Mouse (Mus musculus) neural tube, embryonic 13.5 days (tissue): ENCODE data around the gene Pcbp2. TPM values are rescaled to one million over a fixed set of nuclear protein-coding genes. Genes with fewer than 3 reads are reported as not detected.

Experiments
- ATAC-seq: fragments of 200-750 bp; cut with Nextera tagmentation; 2 replicates; pipeline ENCODE4 v1.8.0; 2017; ENCODE audit warnings: low read depth, mild to moderate bottlenecking, moderate TSS enrichment, moderate library complexity
- H3K27ac ChIP-seq: fragments of 300-500 bp; sonication (generic); replicated peaks from 2 replicates; pipeline ENCODE4 v1.5.1; 2015; ENCODE audit warnings: moderate library complexity, mild to moderate bottlenecking, inconsistent platforms
- H3K27me3 ChIP-seq: fragments of 300-500 bp; sonication (generic); 2 replicates; pipeline ENCODE4 v1.6.1; 2015; ENCODE audit warnings: mild to moderate bottlenecking, inconsistent platforms
- H3K36me3 ChIP-seq: fragments of 300-500 bp; sonication (generic); 2 replicates; pipeline ENCODE4 v1.6.1; 2015; ENCODE audit warnings: mild to moderate bottlenecking, inconsistent platforms
- H3K4me1 ChIP-seq: fragments of 300-500 bp; sonication (generic); replicated peaks from 2 replicates; pipeline ENCODE4 v1.6.1; 2015; ENCODE audit warnings: inconsistent platforms
- H3K4me2 ChIP-seq: fragments of 300-500 bp; sonication (generic); 2 replicates; pipeline ENCODE4 v1.6.1; 2015; ENCODE audit warnings: inconsistent platforms, mild to moderate bottlenecking, moderate library complexity
- H3K4me3 ChIP-seq: fragments of 300-500 bp; sonication (generic); 2 replicates; pipeline ENCODE4 v1.5.1; 2015; ENCODE audit warnings: mild to moderate bottlenecking, inconsistent platforms
- H3K9ac ChIP-seq: fragments of 300-500 bp; sonication (generic); 2 replicates; pipeline ENCODE4 v1.6.1; 2015; ENCODE audit warnings: moderate library complexity, mild to moderate bottlenecking, inconsistent platforms
- H3K9me3 ChIP-seq: fragments of 300-500 bp; sonication (generic); 2 replicates; pipeline ENCODE4 v1.6.1; 2016; ENCODE audit warnings: inconsistent platforms
- WGBS: fragments of 180-500 bp; shearing (Covaris S2); methylation state at CpG from one replicate; pipeline ENCODE4 v1.1.7; 2015; 5-methylcytosine and 5-hydroxymethylcytosine counted together
- polyA plus RNA-seq: library from polyadenylated mRNA; unstranded; fragments of >200 nt; fragmentation: Nextera tagmentation; extraction: Ambion mirVana; gene quantifications from 2 replicates; pipeline ENCODE4 v1.2.1, GENCODE M21; 2015

The Pcbp2 gene
- polyA plus RNA-seq = 137 and 142 TPM in 2 replicates

- ATAC-seq = peak; percentile 99
- H3K4me3 ChIP-seq = peak within 1 kb of the TSS; percentile 74
- H3K4me2 ChIP-seq = peak within 1 kb of the TSS; percentile 73
- peaks cover 4% of the 10 kb centered on the region; the same call in 1 of the 2 replicates for H3K9me3 ChIP-seq
- peaks cover 20% of the 10 kb centered on the region for H3K4me1 ChIP-seq
- peaks cover 21% of the 10 kb centered on the region for H3K36me3 ChIP-seq
- 1% methylated on average over 31 of the region's 40 CpGs for WGBS
- no peaks in the 10 kb centered on the region for H3K27me3 ChIP-seq
- peak within 1 kb of the TSS; percentile 95 for H3K27ac ChIP-seq
- H3K9ac ChIP-seq = peak within 1 kb of the TSS; percentile 88
Measured at GRCm38 (mm10) chr15:102470183-102470604, at the start of gene Pcbp2. Gene Pcbp2 (plus strand): TSS chr15:102470539.

- Histone ChIP-seq H3K4me3 (no peak overlapping the region), H3K4me2 (no peak overlapping the region), H3K4me1 (0 out of 2 replicates have a peak, but pooled peaks cover 3% of the 10 kb centered on the region), H3K27me3 (no peaks in the 10 kb centered on the region), H3K9ac (no peak overlapping the region), H3K9me3 (no peaks in the 10 kb centered on the region), H3K36me3 (peaks cover 36% of the 10 kb centered on the region), H3K27ac (no peak overlapping the region)
- 72% methylated on average over 1 of the region's 1 CpGs for WGBS
- no peak for ATAC-seq
Measured at GRCm38 (mm10) chr15:102420986-102421385, 49.4 kb upstream of the Pcbp2 start.

- Histone ChIP-seq H3K4me3 (no peak overlapping the region), H3K9me3 (no peaks in the 10 kb centered on the region), H3K4me2 (no peak overlapping the region), H3K4me1 (0 out of 2 replicates have a peak, but pooled peaks cover 3% of the 10 kb centered on the region), H3K9ac (no peak overlapping the region), H3K27ac (no peak overlapping the region), H3K27me3 (no peaks in the 10 kb centered on the region), H3K36me3 (peaks cover 40% of the 10 kb centered on the region)
- 61% methylated on average over 3 of the region's 3 CpGs for WGBS
- no peak for ATAC-seq
Measured at GRCm38 (mm10) chr15:102421437-102421836, 48.9 kb upstream of the Pcbp2 start.

- Histone ChIP-seq H3K4me3 (no peak overlapping the region), H3K27me3 (no peaks in the 10 kb centered on the region), H3K4me1 (no peaks in the 10 kb centered on the region), H3K9ac (no peak overlapping the region), H3K36me3 (peaks cover 53% of the 10 kb centered on the region), H3K27ac (no peak overlapping the region), H3K4me2 (no peak overlapping the region), H3K9me3 (no peaks in the 10 kb centered on the region)
- ATAC-seq = no peak
- 92% methylated on average over 2 of the region's 2 CpGs for WGBS
Measured at GRCm38 (mm10) chr15:102423602-102424240, 46.6 kb upstream of the Pcbp2 start.

- Histone ChIP-seq H3K4me3 (no peak overlapping the region), H3K4me1 (no peaks in the 10 kb centered on the region), H3K9ac (no peak overlapping the region), H3K27ac (no peak overlapping the region), H3K36me3 (peaks cover 56% of the 10 kb centered on the region), H3K9me3 (no peaks in the 10 kb centered on the region), H3K4me2 (no peak overlapping the region), H3K27me3 (no peaks in the 10 kb centered on the region)
- ATAC-seq = no peak
- WGBS = 90% methylated on average over 2 of the region's 2 CpGs
Measured at GRCm38 (mm10) chr15:102424657-102425056, 45.7 kb upstream of the Pcbp2 start.

GRCm38 (mm10) chr15:102426963-102427362 is 43.4 kb upstream of the Pcbp2 start:
- no peak overlapping the region for H3K9ac ChIP-seq
- H3K4me1 ChIP-seq = no peaks in the 10 kb centered on the region
- peaks cover 79% of the 10 kb centered on the region for H3K36me3 ChIP-seq
- H3K4me2 ChIP-seq = no peak overlapping the region
- no peak overlapping the region for H3K4me3 ChIP-seq
- H3K27ac ChIP-seq = no peak overlapping the region
- no peaks in the 10 kb centered on the region for H3K27me3 ChIP-seq
- H3K9me3 ChIP-seq = no peaks in the 10 kb centered on the region
- 97% methylated on average over 1 of the region's 1 CpGs for WGBS
- no peak for ATAC-seq

GRCm38 (mm10) chr15:102432046-102432445 is 38.3 kb upstream of the Pcbp2 start:
- H3K4me2 ChIP-seq = no peak overlapping the region
- no peak overlapping the region for H3K27ac ChIP-seq
- 94% methylated on average over 1 of the region's 1 CpGs for WGBS
- H3K9ac ChIP-seq = no peak overlapping the region
- peaks cover 90% of the 10 kb centered on the region for H3K36me3 ChIP-seq
- ATAC-seq = no peak
- no peaks in the 10 kb centered on the region for H3K4me1 ChIP-seq
- H3K4me3 ChIP-seq = no peak overlapping the region
- H3K9me3 ChIP-seq = no peaks in the 10 kb centered on the region
- no peaks in the 10 kb centered on the region for H3K27me3 ChIP-seq

- 93% methylated on average over 4 of the region's 4 CpGs for WGBS
- Histone ChIP-seq H3K9me3 (no peaks in the 10 kb centered on the region), H3K36me3 (peaks cover 82% of the 10 kb centered on the region), H3K4me3 (no peak overlapping the region), H3K4me1 (no peaks in the 10 kb centered on the region), H3K4me2 (no peak overlapping the region), H3K27me3 (no peaks in the 10 kb centered on the region), H3K27ac (no peak overlapping the region), H3K9ac (no peak overlapping the region)
- no peak for ATAC-seq
Measured at GRCm38 (mm10) chr15:102433173-102433572, 37.2 kb upstream of the Pcbp2 start.

- Histone ChIP-seq H3K4me3 (no peak overlapping the region), H3K36me3 (peaks cover 6% of the 10 kb centered on the region), H3K4me2 (no peak overlapping the region), H3K9me3 (no peaks in the 10 kb centered on the region), H3K4me1 (no peaks in the 10 kb centered on the region), H3K9ac (no peak overlapping the region), H3K27ac (no peak overlapping the region), H3K27me3 (no peaks in the 10 kb centered on the region)
- 48% methylated on average over 2 of the region's 2 CpGs for WGBS
- no peak for ATAC-seq
Measured at GRCm38 (mm10) chr15:102442490-102442889, 27.8 kb upstream of the Pcbp2 start.

GRCm38 (mm10) chr15:102445146-102445545 is 25.2 kb upstream of the Pcbp2 start, which contains the start of gene Amhr2:
Gene Amhr2 (plus strand): TSS chr15:102445367.
- Histone ChIP-seq H3K9ac (no peak within 1 kb of the TSS), H3K36me3 (no peaks in the 10 kb centered on the region), H3K4me3 (no peak within 1 kb of the TSS), H3K4me2 (no peak within 1 kb of the TSS), H3K4me1 (no peaks in the 10 kb centered on the region), H3K27me3 (no peaks in the 10 kb centered on the region), H3K9me3 (no peaks in the 10 kb centered on the region), H3K27ac (no peak within 1 kb of the TSS)
- WGBS = 72% methylated on average over 8 of the region's 8 CpGs
- ATAC-seq = no peak

GRCm38 (mm10) chr15:102446448-102446847 is 23.9 kb upstream of the Pcbp2 start:
- no peak for ATAC-seq
- no peak overlapping the region for H3K27ac ChIP-seq
- 71% methylated on average over 5 of the region's 6 CpGs for WGBS
- no peak overlapping the region for H3K4me3 ChIP-seq
- H3K4me1 ChIP-seq = no peaks in the 10 kb centered on the region
- H3K9me3 ChIP-seq = no peaks in the 10 kb centered on the region
- no peak overlapping the region for H3K9ac ChIP-seq
- H3K27me3 ChIP-seq = no peaks in the 10 kb centered on the region
- no peak overlapping the region for H3K4me2 ChIP-seq
- H3K36me3 ChIP-seq = no peaks in the 10 kb centered on the region

- no peak for ATAC-seq
- no peak overlapping the region for H3K4me2 ChIP-seq
- WGBS = 73% methylated on average over 8 of the region's 8 CpGs
- H3K9me3 ChIP-seq = no peaks in the 10 kb centered on the region
- no peaks in the 10 kb centered on the region for H3K36me3 ChIP-seq
- H3K9ac ChIP-seq = no peak overlapping the region
- H3K27ac ChIP-seq = no peak overlapping the region
- H3K27me3 ChIP-seq = no peaks in the 10 kb centered on the region
- no peaks in the 10 kb centered on the region for H3K4me1 ChIP-seq
- no peak overlapping the region for H3K4me3 ChIP-seq
Measured at GRCm38 (mm10) chr15:102449366-102449765, 21.0 kb upstream of the Pcbp2 start.

GRCm38 (mm10) chr15:102450928-102451327 is 19.4 kb upstream of the Pcbp2 start:
- H3K9me3 ChIP-seq = no peaks in the 10 kb centered on the region
- H3K9ac ChIP-seq = no peak overlapping the region
- no peak for ATAC-seq
- no peaks in the 10 kb centered on the region for H3K27me3 ChIP-seq
- no peak overlapping the region for H3K27ac ChIP-seq
- no peak overlapping the region for H3K4me3 ChIP-seq
- WGBS = 39% methylated on average over 7 of the region's 7 CpGs
- no peak overlapping the region for H3K4me2 ChIP-seq
- H3K36me3 ChIP-seq = no peaks in the 10 kb centered on the region
- no peaks in the 10 kb centered on the region for H3K4me1 ChIP-seq
